In the genomic region with DNA sequence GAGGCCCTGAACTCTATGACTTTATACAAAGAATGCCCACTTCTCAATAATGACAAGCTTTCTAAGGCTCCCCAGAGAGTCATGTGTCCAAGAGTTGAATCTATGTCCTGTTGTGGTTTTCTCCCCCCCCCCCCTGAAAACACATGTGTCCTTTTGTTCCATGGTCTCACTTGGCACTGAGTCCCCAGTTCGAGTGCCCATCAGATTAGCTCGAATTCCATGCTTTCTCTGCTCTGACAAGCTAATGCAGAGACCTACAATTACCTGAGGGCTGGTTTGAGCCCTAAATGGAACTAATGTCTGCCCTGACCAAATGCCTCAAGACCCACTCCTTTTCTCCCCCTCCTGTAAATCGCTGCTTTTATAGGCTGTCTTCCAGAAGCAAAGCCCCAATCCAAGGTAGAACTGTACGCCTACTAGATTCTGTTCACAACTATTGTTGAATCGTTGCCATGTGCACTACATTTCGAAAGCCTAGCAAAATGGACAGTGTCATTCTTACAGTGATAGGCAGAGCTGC, we compare ENCODE assay signal across 19 mouse cellular contexts.
DNase-seq lines count a peak whose midpoint lies in the region; ATAC-seq and TF ChIP-seq lines count a peak whose summit lies in the region.
"Had no signal": no experiment of that assay in that cellular context is flagged by ENCODE, and none has a peak within 500 bp of the region (broad histone marks: within the 10 kb centered on the region; RNA-seq: fewer than 3 reads in every experiment).

No protein-coding gene starts in this region.

- no peak for ATAC-seq in lung, embryonic 16.5 days (ENCODE audit: low read depth)
- ATAC-seq: forebrain, embryonic 16.5 days; hindbrain, postnatal 0 days; midbrain, embryonic 13.5 days had no signal

- H3K27me3 ChIP-seq in lung, embryonic 16.5 days (ENCODE audit: control insufficient read depth, insufficient read depth, low read depth, low read length) = no peaks in the 10 kb centered on the region
- H3K27me3 ChIP-seq: liver, embryonic 13.5 days; midbrain, embryonic 13.5 days had no signal

- no peak overlapping the region for H3K4me3 ChIP-seq in lung, embryonic 16.5 days (ENCODE audit: low read length)
- H3K4me3 ChIP-seq in brown adipose tissue, adult 24 weeks (ENCODE audit: insufficient read depth, low read depth, low read length) = no peak overlapping the region
- H3K4me3 ChIP-seq in left cerebral cortex, adult 2 months = no peak overlapping the region
- H3K4me3 ChIP-seq: liver, embryonic 13.5 days; midbrain, embryonic 13.5 days; myocyte had no signal

- no peak overlapping the region for H3K9ac ChIP-seq in lung, embryonic 16.5 days (ENCODE audit: low read length)
- H3K9ac ChIP-seq: liver, embryonic 13.5 days; midbrain, embryonic 13.5 days had no signal

- 71% methylated on average over 6 of the region's 6 CpGs for WGBS in lung, embryonic 16.5 days

- intact Hi-C loops in left cerebral cortex, adult 2 months (cut with DNase I) = no loop called here

- no peaks in the 10 kb centered on the region for H3K9me3 ChIP-seq in lung, embryonic 16.5 days (ENCODE audit: control insufficient read depth, low read length)
- H3K9me3 ChIP-seq: liver, embryonic 13.5 days; midbrain, embryonic 13.5 days had no signal

- TF ChIP-seq CTCF in left cerebral cortex, adult 2 months (IDR thresholded peaks at IDR 0.05) = no peak

- peak; percentile 45 for DNase-seq in heart, postnatal 4 days
- DNase-seq in heart, adult 11 months = no peak
- DNase-seq in lung, adult 18-20 months = no peak
- peak; percentile 86 for DNase-seq in gonadal fat pad, adult 2 months (ENCODE audit: low read depth)
- DNase-seq in left cerebral cortex, adult 2 months (ENCODE audit: extremely low spot score in 1 of 2, low spot score in 2 of 2) = no peak
- DNase-seq: cerebellum, adult 11 months; cerebellum, postnatal 14 days; embryo, embryonic 11 days; kidney, adult 2 months; layer of hippocampus, postnatal 36 days; left cerebral cortex, postnatal 4 days; liver, embryonic 13.5 days; thymus, adult 2 months had no signal

- no peak overlapping the region for H3K4me2 ChIP-seq in lung, embryonic 16.5 days (ENCODE audit: low read depth, low read length)
- H3K4me2 ChIP-seq: liver, embryonic 13.5 days; midbrain, embryonic 13.5 days had no signal

- no peaks in the 10 kb centered on the region for H3K36me3 ChIP-seq in lung, embryonic 16.5 days (ENCODE audit: control insufficient read depth, insufficient read depth, low read length)
- H3K36me3 ChIP-seq: liver, embryonic 13.5 days; midbrain, embryonic 13.5 days had no signal

- H3K27ac ChIP-seq in lung, embryonic 16.5 days (ENCODE audit: low read length) = peak overlapping the region; percentile 92
- H3K27ac ChIP-seq in brown adipose tissue, adult 24 weeks (replicated peaks; ENCODE audit: low read depth, low read length) = peak overlapping the region; percentile 56; the same call in 1 of the 2 replicates
- no peak overlapping the region for H3K27ac ChIP-seq in left cerebral cortex, adult 2 months
- H3K27ac ChIP-seq: hindbrain, postnatal 0 days; liver, embryonic 13.5 days; midbrain, embryonic 13.5 days had no signal

- H3K4me1 ChIP-seq in lung, embryonic 16.5 days (replicated peaks; ENCODE audit: control insufficient read depth, insufficient read depth, low read length) = peaks cover 26% of the 10 kb centered on the region
- peaks cover 18% of the 10 kb centered on the region for H3K4me1 ChIP-seq in brown adipose tissue, adult 24 weeks (ENCODE audit: control insufficient read depth, insufficient read depth, insufficient read length, low read length)
- H3K4me1 ChIP-seq: liver, embryonic 13.5 days had no signal

Comparison
In these comparisons a context has a peak if more than half of its experiments do, and no peak if none do; other contexts are left out.
1. DNase-seq: peak in heart, postnatal 4 days (single experiment) and gonadal fat pad, adult 2 months (single experiment); none in heart, adult 11 months (single experiment), lung, adult 18-20 months (0 of 2) and left cerebral cortex, adult 2 months (0 of 2).